Mouse (Mus musculus) brain, adult 2 months (tissue): ENCODE results near the gene Setdb2.

ENCODE experiments used
- DNase-seq: peaks from one replicate; pipeline ENCODE4 v3.0.0; 2011; ENCODE audit warnings: low read depth, low spot score

The Setdb2 gene

DNA sequence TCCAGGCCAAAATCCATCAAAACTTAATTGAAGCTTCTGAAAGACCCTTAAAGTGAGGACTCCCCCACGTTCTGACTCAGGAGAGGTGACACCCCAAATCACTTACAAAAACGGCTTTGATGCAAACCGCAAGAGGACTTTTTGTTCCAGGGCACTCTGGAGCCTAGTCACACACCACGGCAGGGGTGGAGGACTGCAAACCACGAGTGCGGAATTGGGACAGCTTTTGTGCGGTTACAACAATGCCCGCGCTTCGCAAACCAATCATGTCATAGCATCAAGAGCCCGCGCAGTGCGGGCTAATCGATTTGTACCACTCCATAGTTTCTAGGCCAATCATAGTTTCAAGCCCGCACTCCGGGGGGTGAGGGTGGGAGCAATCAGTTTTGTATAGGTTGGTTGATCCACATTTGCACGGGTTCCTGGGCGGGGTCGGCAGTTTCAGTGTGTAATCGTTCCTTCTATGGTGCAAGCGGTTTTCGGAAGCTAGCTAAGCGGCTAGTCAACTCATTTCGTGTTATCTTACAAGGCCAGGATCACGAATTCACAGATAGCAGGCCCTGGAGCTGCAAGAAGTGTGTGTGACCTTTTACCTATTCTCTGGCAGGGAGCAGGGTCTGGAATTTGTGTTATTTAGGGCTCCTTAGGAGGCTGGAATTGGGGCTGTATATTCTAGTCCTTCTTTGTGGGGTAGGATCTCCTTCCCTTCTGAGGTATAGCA, 70.2 kb downstream of the Setdb2 start:
- DNase-seq = no peak

DNA sequence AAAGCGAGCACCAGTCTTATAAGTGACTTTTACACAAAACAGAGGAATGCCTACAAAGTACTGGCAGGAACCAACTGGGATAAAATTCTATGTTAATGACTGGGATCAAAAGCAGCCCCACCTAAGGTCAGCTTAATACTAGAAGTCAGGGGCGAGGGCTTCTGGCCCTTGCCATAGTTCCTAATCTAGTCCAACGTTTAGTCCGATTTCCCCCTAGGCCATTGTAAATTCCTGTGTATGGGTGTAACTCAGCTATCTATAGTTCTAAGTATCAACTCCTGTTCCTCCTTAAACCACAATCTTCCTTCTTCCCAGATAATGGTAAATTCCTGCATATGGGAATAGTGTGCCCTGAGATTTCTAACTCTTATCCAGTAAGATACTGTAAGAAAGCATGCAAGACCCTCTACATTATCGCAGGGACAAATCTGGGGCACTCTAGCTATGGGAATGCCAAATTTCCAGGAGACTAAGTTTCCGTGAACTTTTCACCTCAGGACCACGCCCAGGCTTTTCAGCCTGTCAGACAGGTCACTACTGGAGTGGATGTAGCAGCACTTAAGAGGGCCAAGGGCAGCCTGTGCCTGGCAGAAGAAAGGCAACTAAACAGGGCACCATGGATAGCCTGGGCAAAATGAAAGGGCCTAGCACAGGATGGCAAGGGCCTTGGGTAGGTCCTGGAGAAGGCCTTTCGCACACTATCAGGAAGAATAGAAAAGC, 74.1 kb downstream of the Setdb2 start:
- no peak for DNase-seq

- DNase-seq = peak; percentile 42
These were observed 75.4 kb downstream of the Setdb2 start, which contains the start of gene Phf11d for GRCm38 (mm10) chr14:59365244-59365644. TSS of gene Phf11d (minus strand) at chr14:59365470.
